Mouse (Mus musculus) spleen, adult 2 months (tissue): ENCODE data around the gene Cad. TPM values are rescaled to one million over a fixed set of nuclear protein-coding genes. Genes with fewer than 3 reads are reported as not detected.

Experiments used
- DNase-seq, 2 experiments: peaks; one replicate each; pipeline versions ENCODE4 v3.0.0 to v3.0.0-alpha.2; 2012 to 2021; ENCODE audit warnings: low spot score in 2 of 2, low read depth in 1 of 2
- H3K27ac ChIP-seq: fragments of 200-500 bp; 2 replicates; pipeline ENCODE4 v1.5.1; 2012; ENCODE audit warnings: low read length, inconsistent platforms; ENCODE audit not compliant: insufficient read depth
- H3K27me3 ChIP-seq: fragments of 200-500 bp; 2 replicates; pipeline ENCODE4 v1.6.1; 2012; ENCODE audit warnings: mild to moderate bottlenecking, moderate library complexity, low read length, inconsistent platforms; ENCODE audit not compliant: control insufficient read depth, insufficient read depth
- H3K36me3 ChIP-seq: fragments of 200-500 bp; 2 replicates; pipeline ENCODE4 v1.6.1; 2012; ENCODE audit warnings: mild to moderate bottlenecking, low read length, inconsistent platforms; ENCODE audit not compliant: control insufficient read depth, insufficient read depth
- H3K4me1 ChIP-seq: fragments of 200-500 bp; 2 replicates; pipeline ENCODE4 v1.6.1; 2011; ENCODE audit warnings: inconsistent platforms; ENCODE audit not compliant: control insufficient read depth, insufficient read depth, insufficient read length
- H3K4me3 ChIP-seq: fragments of 200-500 bp; 2 replicates; pipeline ENCODE4 v1.5.1; 2011; ENCODE audit warnings: mild to moderate bottlenecking, inconsistent platforms; ENCODE audit not compliant: insufficient read depth, insufficient read length; ENCODE audit errors: extremely low read depth
- CTCF ChIP-seq: fragments of 200-500 bp; IDR thresholded peaks from 2 replicates; pipeline ENCODE4 v1.5.1; 2011; ENCODE audit warnings: mild to moderate bottlenecking, inconsistent platforms; ENCODE audit not compliant: insufficient read depth, insufficient read length, insufficient replicate concordance; ENCODE audit errors: extremely low read depth
- POLR2A ChIP-seq: fragments of 200-500 bp; IDR thresholded peaks from 2 replicates; pipeline ENCODE4 v1.6.1; 2011; ENCODE audit warnings: low read depth, low read length, inconsistent platforms
- WGBS: fragments of 180-500 bp; shearing (Covaris S2); methylation state at CpG from one replicate; pipeline ENCODE4 v1.1.7; 2018; 5-methylcytosine and 5-hydroxymethylcytosine counted together
- polyA plus RNA-seq: library from polyadenylated mRNA; depleted of rRNA; stranded (reverse); fragments of >200 nt; gene quantifications from 2 replicates; pipeline ENCODE4 v1.2.3, GENCODE M21; 2012

Gene Cad
- polyA plus RNA-seq, 1 experiment: 44.0 TPM

DNA sequence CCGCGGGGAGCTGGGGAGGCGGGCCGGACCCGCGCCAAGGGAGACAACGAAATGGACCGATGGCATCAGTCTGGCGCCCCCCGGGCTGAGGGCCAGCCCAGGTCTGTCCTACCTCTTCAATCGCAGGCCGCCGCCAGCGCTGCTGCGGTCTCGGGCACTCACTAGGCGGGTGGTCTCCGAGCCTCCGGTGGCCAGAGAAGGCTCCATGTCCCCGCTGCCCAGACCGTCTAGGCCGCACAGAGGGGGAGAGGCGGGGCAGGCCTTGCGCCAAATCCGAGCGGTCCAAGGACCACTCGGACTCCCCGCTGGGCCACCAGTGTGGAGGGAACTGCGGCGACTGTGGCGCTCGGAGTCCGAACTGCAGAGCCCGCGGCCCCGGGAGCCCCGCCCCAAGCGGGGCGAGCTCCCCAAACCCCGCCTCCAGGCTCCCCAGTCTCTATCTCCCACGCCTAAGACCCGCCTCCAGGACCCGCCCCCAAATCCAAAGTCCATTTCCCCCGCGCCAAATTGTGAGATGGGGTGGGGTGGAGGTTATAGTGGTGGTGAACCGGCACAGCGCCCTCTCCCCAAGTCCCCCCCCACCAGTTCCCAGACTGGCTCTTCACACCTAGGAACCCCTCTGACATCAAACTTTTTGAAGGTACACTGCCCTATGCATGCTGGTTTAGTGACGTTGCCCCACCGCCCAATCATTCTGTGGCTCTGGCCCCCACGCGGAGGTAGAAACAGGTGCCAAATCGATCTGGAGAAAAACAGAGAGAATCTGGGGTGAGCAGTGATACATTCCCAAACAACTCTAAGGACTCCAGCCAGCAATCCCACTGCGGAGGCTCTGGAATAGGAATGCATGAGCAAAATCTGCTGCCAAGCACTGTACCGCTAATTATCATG lies 38.8 kb downstream of the Cad start:
- H3K36me3 ChIP-seq: no peaks in the 10 kb centered on the region
- peak overlapping the region; percentile 32; the same call in 1 of the 2 replicates for H3K4me3 ChIP-seq
- no peak for TF ChIP-seq CTCF
- TF ChIP-seq POLR2A: no peak
- peaks cover 30% of the 10 kb centered on the region for H3K27me3 ChIP-seq
- peaks cover 22% of the 10 kb centered on the region for H3K4me1 ChIP-seq
- WGBS: 3% methylated on average over 48 of the region's 54 CpGs
- no peak overlapping the region for H3K27ac ChIP-seq
- DNase-seq: peak in 1 of 2 experiments; percentile 31

DNA sequence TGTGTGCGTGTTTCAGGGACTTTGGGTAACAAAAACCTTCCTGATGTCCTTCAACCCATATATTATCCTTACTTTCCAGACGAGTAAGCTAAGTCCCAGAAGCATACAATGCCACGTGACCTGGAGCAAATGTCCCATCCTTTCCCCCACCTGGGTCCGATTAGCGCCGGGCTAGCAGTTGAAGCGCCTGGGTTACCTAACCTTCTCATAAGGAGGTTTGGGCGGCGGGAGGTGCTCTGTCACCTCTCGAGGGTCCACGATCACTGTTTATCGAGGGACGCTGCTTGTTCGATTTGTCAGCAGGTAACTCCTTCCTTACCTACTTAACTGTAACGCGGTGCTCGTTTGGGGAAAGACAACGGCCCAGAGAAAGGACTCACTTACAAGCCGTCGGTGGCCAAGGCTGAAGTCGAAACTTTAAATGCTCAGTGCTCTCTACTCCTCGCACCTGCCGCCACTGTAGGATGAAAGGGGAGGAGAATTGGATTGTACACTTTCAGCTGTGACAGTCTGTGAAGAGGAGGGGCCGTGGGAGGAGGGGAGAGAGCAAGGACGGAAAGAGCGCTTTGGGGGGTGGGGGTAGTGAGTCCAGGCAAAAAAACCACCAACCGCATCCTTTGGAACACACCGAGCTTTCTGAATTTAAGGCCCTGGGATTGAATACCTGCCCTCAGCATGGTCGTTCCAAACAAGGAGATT lies 39.7 kb downstream of the Cad start:
- 5% methylated on average over 29 of the region's 29 CpGs for WGBS

DNA sequence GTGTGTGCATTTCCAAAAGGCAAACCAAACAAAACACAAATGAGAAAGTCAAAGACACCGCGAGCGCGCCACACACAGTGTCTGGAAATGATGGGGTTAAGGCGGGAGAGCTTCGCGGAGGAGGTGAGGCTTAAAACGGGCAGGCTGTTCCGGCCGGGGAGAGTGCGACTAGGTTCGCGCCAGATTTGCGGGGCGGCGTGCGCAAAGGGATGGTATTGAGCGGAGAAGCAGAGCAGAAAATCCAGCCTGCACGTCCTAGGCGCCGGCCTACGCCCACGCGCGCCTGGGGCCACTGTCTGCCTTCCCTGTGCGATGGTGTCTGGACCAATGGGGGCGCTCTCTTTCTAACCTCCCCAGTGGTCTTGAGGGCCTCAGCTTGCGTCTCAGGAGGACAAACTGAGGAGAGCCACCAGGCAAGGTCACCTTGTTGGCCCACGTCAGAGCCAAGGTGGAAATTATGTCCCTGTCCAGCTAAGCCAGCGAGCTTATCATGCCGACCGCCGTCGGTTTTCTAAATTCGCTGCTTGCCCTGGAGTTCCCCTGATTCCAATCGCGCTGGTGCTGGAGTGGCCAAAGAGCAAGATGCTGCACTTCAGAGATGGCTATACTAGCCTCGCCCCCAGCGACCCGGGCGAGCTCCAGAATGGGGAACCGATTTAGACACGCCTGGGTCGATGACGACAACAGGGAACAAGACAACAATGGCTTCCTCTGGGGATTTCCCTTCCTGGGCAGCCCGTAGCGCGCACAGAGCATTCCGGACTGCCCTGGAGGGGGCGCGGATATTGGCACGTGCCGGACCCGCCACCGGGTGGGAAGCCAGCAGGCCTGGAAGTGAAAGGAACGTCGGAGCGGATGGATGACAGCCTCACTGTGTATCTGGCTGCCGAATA lies 40.5 kb downstream of the Cad start:
- H3K4me1 ChIP-seq: peaks cover 22% of the 10 kb centered on the region
- H3K4me3 ChIP-seq: peak overlapping the region; percentile 45
- no peak overlapping the region for H3K27ac ChIP-seq
- peaks cover 32% of the 10 kb centered on the region for H3K27me3 ChIP-seq
- H3K36me3 ChIP-seq: no peaks in the 10 kb centered on the region
- 1% methylated on average over 59 of the region's 59 CpGs for WGBS
- peak; percentile 65 for DNase-seq
- no peak for TF ChIP-seq CTCF
- TF ChIP-seq POLR2A: no peak

More for the DNA sequence above, 39.7 kb downstream of the Cad start:
- H3K27ac ChIP-seq: no peak overlapping the region
- peak overlapping the region; percentile 45 for H3K4me3 ChIP-seq
- H3K4me1 ChIP-seq: peaks cover 22% of the 10 kb centered on the region
- peaks cover 30% of the 10 kb centered on the region for H3K27me3 ChIP-seq
- no peaks in the 10 kb centered on the region for H3K36me3 ChIP-seq
- DNase-seq: no peak
- TF ChIP-seq POLR2A: no peak
- TF ChIP-seq CTCF: no peak

DNA sequence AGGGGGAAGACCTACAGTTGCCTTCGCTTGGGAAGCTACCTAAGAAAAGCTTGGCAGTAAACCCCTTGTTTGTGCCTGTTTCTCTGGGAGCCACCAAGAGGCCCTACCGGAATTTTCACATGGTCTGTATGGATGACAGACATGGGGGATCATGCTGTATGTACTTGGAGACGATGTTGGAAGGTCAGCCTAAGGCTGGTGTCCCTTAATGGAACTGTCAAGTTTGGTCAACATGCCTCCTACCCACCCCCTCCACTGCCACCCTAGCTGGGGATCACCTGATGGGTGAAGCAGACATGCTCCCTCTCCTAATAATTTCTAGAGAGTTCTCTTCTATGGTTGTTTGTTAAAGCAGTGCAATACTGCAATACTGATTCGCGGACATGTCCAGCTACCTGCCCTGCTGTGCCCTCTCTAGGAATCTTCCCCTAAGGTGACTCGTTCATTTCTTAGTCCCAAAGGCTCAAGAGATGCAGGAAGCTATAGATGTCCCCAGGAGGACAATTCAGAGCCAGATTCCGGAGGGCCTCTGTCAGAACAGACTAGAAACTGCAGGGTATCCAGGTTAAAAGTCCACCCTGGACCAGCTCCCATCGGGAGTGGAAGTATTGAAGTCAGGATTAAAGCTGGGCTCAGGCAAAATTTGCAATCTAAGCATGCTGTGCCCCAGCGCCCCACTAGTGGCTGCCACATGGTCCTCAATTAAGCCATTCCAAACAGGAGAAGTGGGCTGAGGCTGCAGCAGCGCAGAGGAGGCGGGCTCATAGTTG lies 41.3 kb downstream of the Cad start:
- TF ChIP-seq POLR2A: no peak
- no peak for TF ChIP-seq CTCF
- H3K27me3 ChIP-seq: peaks cover 32% of the 10 kb centered on the region
- H3K27ac ChIP-seq: no peak overlapping the region
- no peak for DNase-seq
- peak overlapping the region; percentile 45; the same call in 1 of the 2 replicates for H3K4me3 ChIP-seq
- peaks cover 22% of the 10 kb centered on the region for H3K4me1 ChIP-seq
- no peaks in the 10 kb centered on the region for H3K36me3 ChIP-seq
- WGBS: 41% methylated on average over 11 of the region's 11 CpGs

DNA sequence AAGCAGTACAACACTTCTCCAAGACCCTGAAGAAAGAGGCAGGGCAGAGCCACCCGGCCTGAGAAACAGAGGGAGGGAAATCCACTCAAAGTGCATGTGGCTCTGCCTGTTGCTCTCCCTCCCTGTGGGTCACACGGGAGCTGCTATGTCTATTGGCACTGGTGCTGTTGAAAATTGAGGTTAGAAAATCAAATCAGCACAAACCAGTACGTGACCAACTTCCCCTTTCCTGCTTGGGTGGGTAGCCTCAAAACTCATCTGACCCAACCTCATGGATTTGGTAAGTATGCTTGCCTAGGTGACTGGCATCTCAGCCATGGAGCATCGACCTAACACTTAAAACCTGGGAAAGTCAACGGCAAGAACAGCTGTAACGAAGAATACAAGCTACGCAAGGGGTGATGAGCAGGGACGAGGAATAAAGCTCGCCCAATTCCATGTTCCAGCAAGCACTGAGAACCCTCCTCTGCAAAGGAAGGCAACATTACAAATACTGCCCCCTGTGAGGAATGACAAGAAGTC lies 51.3 kb downstream of the Cad start, which contains the start of gene Dnajc5g:
Gene Dnajc5g, plus strand, starts transcription at position 472 of the 522 bp plus-strand sequence.
- TF ChIP-seq POLR2A: no peak
- no peak for TF ChIP-seq CTCF
- Histone ChIP-seq H3K36me3 (no peaks in the 10 kb centered on the region), H3K4me3 (no peak within 1 kb of the TSS), H3K27ac (no peak within 1 kb of the TSS), H3K4me1 (no peaks in the 10 kb centered on the region), H3K27me3 (peaks cover 1% of the 10 kb centered on the region; the same call in 1 of the 2 replicates)
- no peak for DNase-seq
- WGBS: 52% methylated on average over 9 of the region's 9 CpGs
